Mouse (Mus musculus) liver, postnatal 0 days (tissue): ENCODE data around the gene Sema5b.

Experiments used
- CTCF ChIP-seq: sonication (generic); IDR thresholded peaks from 2 replicates; pipeline ENCODE4 v1.5.1; 2016; ENCODE audit warnings: antibody characterized with exemption, low read depth
- EP300 ChIP-seq: IDR thresholded peaks from 2 replicates; pipeline ENCODE4 v1.6.1; 2016; ENCODE audit warnings: antibody characterized with exemption, low read depth, mild to moderate bottlenecking

- no peak for TF ChIP-seq CTCF
- no peak for TF ChIP-seq EP300
These were observed 89.7 kb downstream of the Sema5b start for GRCm38 (mm10) chr16:35630470-35631183.
